Mouse (Mus musculus): ENCODE results near the gene Gm11492.

Gene Gm11492

GRCm38 (mm10) chr11:87566501-87566900, at the start of gene Gm11492:
TSS of gene Gm11492 (plus strand) at chr11:87566653.
- no peak for DNase-seq (ENCODE audit: low spot score)

GRCm38 (mm10) chr11:87519260-87519659, 47.2 kb upstream of the Gm11492 start:
- DNase-seq (ENCODE audit: low spot score), result no peak

GRCm38 (mm10) chr11:87523466-87523865, 43.0 kb upstream of the Gm11492 start:
- no peak for DNase-seq (ENCODE audit: low spot score)

GRCm38 (mm10) chr11:87523967-87524366, 42.5 kb upstream of the Gm11492 start:
- no peak for DNase-seq (ENCODE audit: low spot score)

DNA sequence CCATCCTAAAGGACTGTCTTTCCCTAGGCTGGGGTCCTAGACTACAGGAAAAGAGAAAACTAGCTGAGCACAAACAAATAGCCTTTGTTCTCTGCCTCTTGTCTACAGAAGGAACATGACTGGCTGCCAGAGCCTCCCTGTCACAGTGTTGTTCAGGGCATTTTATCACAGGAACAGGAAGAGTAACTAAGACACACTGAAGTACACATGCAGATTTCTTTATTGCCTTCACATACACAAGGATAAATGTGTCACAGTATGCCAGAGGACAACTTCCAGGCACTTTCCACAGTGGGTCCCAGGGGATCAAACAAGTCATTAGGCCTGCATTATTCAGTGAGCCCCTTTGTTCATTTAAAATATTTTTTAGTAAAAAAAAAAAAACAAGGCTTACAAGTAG, 41.7 kb upstream of the Gm11492 start:
- no peak for DNase-seq (ENCODE audit: low spot score)

DNA sequence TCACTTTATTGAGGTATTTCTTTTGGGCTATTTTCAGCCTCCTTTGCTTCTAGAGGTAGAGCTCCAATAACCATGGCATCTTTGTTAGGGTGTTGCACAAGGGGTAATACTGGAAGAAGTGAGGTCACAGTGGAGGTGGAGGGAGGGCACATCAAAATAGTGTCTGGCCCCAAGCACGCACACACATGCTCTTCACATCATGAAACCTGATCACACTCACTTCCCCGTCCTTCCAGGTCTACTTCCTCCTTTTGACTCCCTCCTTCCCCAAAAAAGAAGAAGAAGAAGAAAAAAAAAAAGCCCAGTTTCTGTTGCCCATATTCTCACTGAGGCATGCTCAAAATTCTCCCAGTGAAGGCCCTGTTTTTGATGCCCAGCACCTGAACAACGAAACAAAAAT, 39.1 kb upstream of the Gm11492 start:
- no peak for DNase-seq (ENCODE audit: low spot score)

- DNase-seq (ENCODE audit: low spot score), result no peak
These were observed 38.5 kb upstream of the Gm11492 start for GRCm38 (mm10) chr11:87527990-87528389.

DNA sequence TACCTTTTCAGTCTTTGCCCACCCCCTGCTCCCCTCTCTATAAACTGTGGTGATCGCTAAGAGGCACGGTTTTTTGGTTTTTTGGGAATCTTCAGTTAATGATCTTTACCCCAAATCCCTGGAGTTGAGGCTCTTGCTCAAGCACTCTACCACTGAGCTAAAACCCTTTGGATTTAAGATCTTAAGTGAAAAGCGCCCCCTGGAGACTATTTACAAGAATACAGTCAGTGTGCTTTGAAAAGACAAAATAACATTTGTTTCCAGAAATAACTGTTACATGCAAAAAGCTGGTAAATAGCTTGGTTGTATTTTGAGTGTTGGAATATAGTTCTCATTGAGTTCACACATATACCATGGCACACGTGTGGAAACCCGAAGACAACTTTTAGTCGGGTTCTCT, 34.8 kb upstream of the Gm11492 start:
- DNase-seq (ENCODE audit: low spot score), result no peak

DNA sequence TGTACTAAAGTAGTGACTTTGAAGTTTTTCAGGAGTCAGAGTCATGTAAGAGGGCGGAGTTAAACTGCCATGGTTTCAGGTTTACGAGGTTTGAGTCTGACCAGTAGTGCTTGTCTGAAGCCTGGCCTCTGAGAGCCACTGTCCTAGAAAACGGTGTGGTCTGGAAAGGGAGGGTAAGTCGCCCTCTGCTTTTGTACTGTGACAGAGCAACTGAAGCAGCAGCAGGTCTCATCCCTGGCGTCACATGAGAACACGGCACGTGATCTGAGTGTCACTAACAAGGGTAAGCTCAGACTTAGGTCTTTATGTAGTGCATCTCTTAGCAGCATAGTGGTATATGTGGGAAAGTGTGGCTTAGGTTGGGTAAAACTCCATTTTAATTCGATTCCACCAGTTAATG, 24.2 kb upstream of the Gm11492 start:
- DNase-seq (ENCODE audit: low spot score), result no peak

GRCm38 (mm10) chr11:87542906-87543305, 23.5 kb upstream of the Gm11492 start:
- no peak for DNase-seq (ENCODE audit: low spot score)

DNA sequence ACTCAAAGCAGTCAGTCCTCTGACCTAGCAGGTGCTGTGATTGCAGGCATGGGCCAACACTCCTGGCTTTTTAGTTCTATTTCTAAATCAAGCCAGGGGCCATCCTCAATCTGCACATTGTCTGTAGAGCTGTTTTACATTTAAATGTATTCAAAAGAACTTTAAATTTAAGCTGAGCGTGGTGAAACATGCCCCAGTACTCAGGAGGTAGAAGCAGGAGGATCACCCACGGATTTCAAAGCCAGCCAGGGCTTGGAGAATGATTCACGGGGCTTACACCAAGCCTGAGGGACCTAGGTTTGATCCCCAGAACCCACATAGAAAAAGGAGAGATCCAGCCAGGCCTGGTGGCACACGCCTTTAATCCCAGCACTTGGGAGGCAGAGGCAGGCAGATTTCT, 13.1 kb upstream of the Gm11492 start:
- DNase-seq (ENCODE audit: low spot score), result no peak

GRCm38 (mm10) chr11:87554386-87554785, 12.1 kb upstream of the Gm11492 start:
- DNase-seq (ENCODE audit: low spot score), result no peak

DNA sequence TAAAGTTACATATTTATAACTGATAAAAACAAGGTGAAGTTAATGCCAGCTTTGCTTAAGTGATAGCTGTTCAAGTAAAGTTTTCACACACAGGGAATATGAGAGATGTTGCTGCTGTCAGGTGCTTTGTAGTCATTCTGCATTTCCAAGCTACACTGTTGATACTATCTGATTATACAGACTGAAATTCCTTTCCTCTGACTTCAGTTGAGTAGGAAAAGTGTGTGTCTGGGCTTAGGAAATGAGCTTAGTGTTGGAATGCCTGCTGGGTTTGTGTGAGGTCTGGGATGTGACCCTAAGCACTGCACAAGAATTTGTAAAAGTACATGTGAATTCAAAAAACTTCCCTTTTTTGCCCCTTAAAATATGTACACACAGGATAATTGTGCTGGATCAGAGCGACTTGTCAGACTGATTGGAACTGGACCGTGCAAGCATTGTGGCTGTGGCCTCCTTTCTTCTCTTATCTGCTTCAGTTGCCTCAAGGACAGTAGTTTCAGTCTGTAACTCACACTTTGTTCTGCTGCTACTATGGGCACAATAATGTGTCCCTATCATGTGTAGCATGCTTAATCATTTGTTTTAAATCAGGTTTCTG, 11.2 kb upstream of the Gm11492 start:
- DNase-seq (ENCODE audit: low spot score), result no peak

- no peak for DNase-seq (ENCODE audit: low spot score)
These were observed 5.2 kb upstream of the Gm11492 start for GRCm38 (mm10) chr11:87561208-87561607.

GRCm38 (mm10) chr11:87568255-87568953, 2.0 kb downstream of the Gm11492 start, which contains the start of gene Sept4:
TSS of gene Sept4 (plus strand) at chr11:87568903.
- no peak for DNase-seq (ENCODE audit: low spot score)

- DNase-seq (ENCODE audit: low spot score), result no peak
These were observed 4.3 kb downstream of the Gm11492 start for GRCm38 (mm10) chr11:87570743-87571142.

DNA sequence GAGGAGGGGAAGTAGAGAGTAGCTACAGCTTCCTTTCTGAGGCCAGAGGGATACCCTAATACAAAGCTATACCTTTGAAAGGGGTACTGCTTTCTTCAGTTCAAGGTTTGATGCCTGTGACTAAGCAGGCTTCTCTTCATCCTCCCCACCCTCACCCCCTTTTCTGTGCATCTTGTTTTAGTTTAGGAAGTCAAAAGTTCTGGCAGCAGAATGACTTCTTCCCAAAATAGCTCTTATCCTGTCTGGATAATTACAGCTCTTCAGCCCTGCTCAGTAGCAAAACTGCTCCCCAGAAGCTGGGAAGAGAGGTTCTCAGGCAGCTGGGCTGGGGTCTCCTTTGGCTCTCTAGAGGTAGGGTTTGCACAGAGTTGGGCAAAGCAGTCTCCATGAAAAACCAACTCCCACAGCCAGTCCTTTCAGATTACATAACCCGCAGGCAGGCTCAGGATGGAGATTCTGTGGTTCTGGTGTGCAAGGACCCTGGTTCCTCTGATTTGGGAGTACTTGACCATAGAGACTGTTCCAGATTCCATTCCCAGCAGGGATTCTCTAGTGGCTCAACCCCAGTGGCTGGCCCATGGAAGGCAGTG, 5.0 kb downstream of the Gm11492 start:
- no peak for DNase-seq (ENCODE audit: low spot score)

- DNase-seq (ENCODE audit: low spot score), result no peak
These were observed 7.3 kb downstream of the Gm11492 start for GRCm38 (mm10) chr11:87573751-87574150.

GRCm38 (mm10) chr11:87574520-87575180, 8.2 kb downstream of the Gm11492 start:
- no peak for DNase-seq (ENCODE audit: low spot score)

- no peak for DNase-seq (ENCODE audit: low spot score)
These were observed 11.3 kb downstream of the Gm11492 start for GRCm38 (mm10) chr11:87577601-87578248.

GRCm38 (mm10) chr11:87578249-87578962, 12.0 kb downstream of the Gm11492 start:
- peak; percentile 42 for DNase-seq (ENCODE audit: low spot score)

All from ovary, postnatal 10 days (tissue).